Comparison of ENCODE assay signal across 8 mouse cellular contexts in the genomic region with DNA sequence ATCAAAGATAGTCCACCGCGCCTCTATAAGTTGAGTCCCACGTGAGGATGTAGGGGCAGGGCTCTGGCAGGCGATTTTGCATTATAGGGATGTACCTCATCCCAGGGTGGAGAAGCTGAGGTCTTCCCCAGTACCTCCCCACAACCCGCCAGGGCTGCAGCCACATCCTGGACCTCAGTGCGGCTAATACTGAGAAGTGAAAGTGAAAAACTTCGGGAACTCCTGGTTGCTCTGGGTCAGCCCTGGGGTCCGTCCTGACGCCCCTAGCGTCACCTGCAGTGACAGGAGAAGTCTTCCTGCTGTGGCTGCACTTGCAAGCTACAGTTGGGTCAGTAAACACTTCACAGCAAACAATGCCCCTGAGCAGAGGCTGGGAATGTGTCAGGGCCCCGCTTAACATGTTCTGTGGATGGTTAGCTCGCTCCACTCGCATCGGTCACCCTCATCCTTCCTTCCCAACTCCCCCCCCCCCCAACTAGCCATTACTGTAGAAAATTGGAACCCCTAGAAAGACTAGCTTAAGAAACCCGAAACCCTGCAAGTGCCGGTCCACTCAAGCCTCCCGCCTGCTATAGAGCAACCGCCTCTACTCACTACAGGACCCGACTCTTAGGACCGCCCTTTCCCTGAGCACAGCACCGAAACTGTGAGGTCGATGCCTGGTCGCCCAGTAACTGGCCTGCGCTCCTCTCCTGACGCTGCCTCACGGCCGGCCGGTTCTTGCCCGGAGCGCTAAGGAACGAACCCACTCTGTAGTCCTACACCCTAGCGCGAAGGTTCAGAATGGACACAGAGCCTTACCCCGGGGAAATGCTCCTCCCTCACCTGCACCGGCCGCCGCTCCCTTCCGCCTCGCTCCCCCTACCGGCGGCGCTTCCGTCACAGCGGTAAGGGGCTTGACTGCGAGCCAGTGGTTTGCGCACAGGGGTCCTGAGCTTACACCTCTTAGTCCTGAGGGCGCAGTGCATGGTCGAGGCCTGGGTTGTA. TPM values are rescaled to one million over a fixed set of nuclear protein-coding genes. Genes with fewer than 3 reads are reported as not detected.
A peak's percentile ranks its signal among the peaks of the same experiment; 100 is the strongest.
DNase-seq lines count a peak whose midpoint lies in the region; ATAC-seq and TF ChIP-seq lines count a peak whose summit lies in the region.

Gene Tbx1 (minus strand): TSS at position 868 of the 987 bp plus-strand sequence.

- H3K9ac ChIP-seq in embryonic facial prominence, embryonic 14.5 days (ENCODE audit: low read depth, low read length): no peak within 1 kb of the TSS; the same call in 1 of the 2 replicates
- H3K9ac ChIP-seq in kidney, postnatal 0 days (ENCODE audit: low read depth, low read length): peak within 1 kb of the TSS; percentile 9; the same call in 1 of the 2 replicates
- no peak within 1 kb of the TSS for H3K9ac ChIP-seq in midbrain, postnatal 0 days (replicated peaks; ENCODE audit: low read length, poor library complexity, severe bottlenecking)

- no peak within 1 kb of the TSS for H3K27ac ChIP-seq in testis, adult 2 months (ENCODE audit: control insufficient read depth, insufficient read depth, low read depth, low read length)
- no peak within 1 kb of the TSS for H3K27ac ChIP-seq in embryonic facial prominence, embryonic 14.5 days (replicated peaks; ENCODE audit: low read depth, low read length)
- no peak within 1 kb of the TSS for H3K27ac ChIP-seq in kidney, postnatal 0 days
- H3K27ac ChIP-seq in midbrain, postnatal 0 days (ENCODE audit: low read depth, low read length): no peak within 1 kb of the TSS

- H3K27me3 ChIP-seq in testis, adult 2 months (ENCODE audit: control insufficient read depth, insufficient read depth, low read length): no peaks in the 10 kb centered on the region; the same call in 1 of the 2 replicates
- H3K27me3 ChIP-seq in embryonic facial prominence, embryonic 14.5 days (replicated peaks; ENCODE audit: control insufficient read depth, insufficient read depth, low read length): peaks cover 79% of the 10 kb centered on the region
- peaks cover 78% of the 10 kb centered on the region for H3K27me3 ChIP-seq in kidney, postnatal 0 days (ENCODE audit: insufficient read depth, low read length)
- H3K27me3 ChIP-seq in midbrain, postnatal 0 days (ENCODE audit: insufficient read depth, low read length): peaks cover 70% of the 10 kb centered on the region

- DNase-seq in testis, postnatal 10 days (ENCODE audit: low spot score): no peak
- DNase-seq in embryonic facial prominence, embryonic 14.5 days (ENCODE audit: low spot score): no peak
- DNase-seq in kidney, postnatal 0 days (ENCODE audit: low spot score): peak; percentile 16
- no peak for DNase-seq in midbrain, postnatal 0 days (ENCODE audit: low spot score)
- DNase-seq in right cerebral cortex, postnatal 36 days (ENCODE audit: low spot score in 2 of 2): no peak
- DNase-seq in frontal cortex, postnatal 14 days (ENCODE audit: low spot score in 2 of 2): no peak
- no peak for DNase-seq in layer of hippocampus, adult 18-20 months (ENCODE audit: low spot score in 2 of 2)

- no peak for ATAC-seq in embryonic facial prominence, embryonic 14.5 days (ENCODE audit: low read depth)
- ATAC-seq in kidney, postnatal 0 days (replicated peaks; ENCODE audit: low FRiP score, low read depth): no peak
- 0 out of 2 replicates have a peak, but pooled peaks have one; percentile 2 for ATAC-seq in midbrain, postnatal 0 days (ENCODE audit: low FRiP score)

- TF ChIP-seq POLR2A in testis, adult 2 months (IDR thresholded peaks at IDR 0.05; ENCODE audit: control insufficient read depth, low read depth, low read length): no peak

- H3K4me1 ChIP-seq in testis, adult 2 months (ENCODE audit: control insufficient read depth, insufficient read depth, low read length): peaks cover 55% of the 10 kb centered on the region
- H3K4me1 ChIP-seq in embryonic facial prominence, embryonic 14.5 days (ENCODE audit: control insufficient read depth, insufficient read depth, low read length): peaks cover 25% of the 10 kb centered on the region; the same call in 1 of the 2 replicates
- peaks cover 19% of the 10 kb centered on the region for H3K4me1 ChIP-seq in kidney, postnatal 0 days (replicated peaks; ENCODE audit: insufficient read depth, low read length)
- H3K4me1 ChIP-seq in midbrain, postnatal 0 days (ENCODE audit: insufficient read depth, low read length): peaks cover 11% of the 10 kb centered on the region; the same call in 1 of the 2 replicates

- no peaks in the 10 kb centered on the region for H3K9me3 ChIP-seq in embryonic facial prominence, embryonic 14.5 days (ENCODE audit: control insufficient read depth, low read length)
- no peaks in the 10 kb centered on the region for H3K9me3 ChIP-seq in kidney, postnatal 0 days (replicated peaks; ENCODE audit: low read length)
- H3K9me3 ChIP-seq in midbrain, postnatal 0 days (ENCODE audit: low read length): no peaks in the 10 kb centered on the region

- 0 out of 2 replicates have a peak, but pooled peaks have one; percentile 1 for TF ChIP-seq CTCF in testis, adult 2 months (IDR thresholded peaks at IDR 0.05; ENCODE audit: control insufficient read depth, insufficient read depth, insufficient replicate concordance, low read depth, low read length)
- TF ChIP-seq CTCF in kidney, postnatal 0 days (IDR thresholded peaks at IDR 0.05; ENCODE audit: low read depth): peak; percentile 53
- peak; percentile 42 for TF ChIP-seq CTCF in midbrain, postnatal 0 days (IDR thresholded peaks at IDR 0.05)

- H3K36me3 ChIP-seq in testis, adult 2 months (ENCODE audit: control insufficient read depth, insufficient read depth, low read length): no peaks in the 10 kb centered on the region
- no peaks in the 10 kb centered on the region for H3K36me3 ChIP-seq in embryonic facial prominence, embryonic 14.5 days (ENCODE audit: control insufficient read depth, insufficient read depth, low read length)
- H3K36me3 ChIP-seq in kidney, postnatal 0 days (ENCODE audit: insufficient read depth, low read length): no peaks in the 10 kb centered on the region
- H3K36me3 ChIP-seq in midbrain, postnatal 0 days (ENCODE audit: insufficient read depth, low read length): no peaks in the 10 kb centered on the region

- 6% methylated on average over 37 of the region's 48 CpGs for WGBS in embryonic facial prominence, embryonic 14.5 days
- 5% methylated on average over 48 of the region's 48 CpGs for WGBS in kidney, postnatal 0 days
- WGBS in midbrain, postnatal 0 days: 3% methylated on average over 47 of the region's 48 CpGs

- H3K4me2 ChIP-seq in embryonic facial prominence, embryonic 14.5 days (ENCODE audit: low read depth, low read length): peak within 1 kb of the TSS; percentile 43
- H3K4me2 ChIP-seq in kidney, postnatal 0 days (ENCODE audit: low read length): peak within 1 kb of the TSS; percentile 56
- peak within 1 kb of the TSS; percentile 37 for H3K4me2 ChIP-seq in midbrain, postnatal 0 days (ENCODE audit: low read depth, low read length, poor library complexity, severe bottlenecking)

- H3K4me3 ChIP-seq in testis, adult 2 months (ENCODE audit: control insufficient read depth, low read depth, low read length): peak within 1 kb of the TSS; percentile 75
- peak within 1 kb of the TSS; percentile 32 for H3K4me3 ChIP-seq in embryonic facial prominence, embryonic 14.5 days (ENCODE audit: low read depth, low read length)
- H3K4me3 ChIP-seq in kidney, postnatal 0 days (replicated peaks; ENCODE audit: low read depth, low read length): peak within 1 kb of the TSS; percentile 30
- peak within 1 kb of the TSS; percentile 20; the same call in 1 of the 2 replicates for H3K4me3 ChIP-seq in midbrain, postnatal 0 days (ENCODE audit: low read depth, low read length)

RNA-seq across cellular contexts. Expression of gene Tbx1, which starts in this region (rescaled TPM):
- polyA plus RNA-seq in testis, adult 2 months (2012; rRNA removed): 4.2 and 6.1 TPM in 2 replicates
- 10.5 and 12.4 TPM in 2 replicates for polyA plus RNA-seq in embryonic facial prominence, embryonic 14.5 days (2014; fragmentation: Nextera tagmentation; extraction: Ambion mirVana)
- polyA plus RNA-seq in kidney, postnatal 0 days (2015; fragmentation: Nextera tagmentation; extraction: Ambion mirVana): 0.23 and 0.32 TPM in 2 replicates
- total RNA-seq in midbrain, postnatal 0 days (2014; rRNA removed): 0.52 and 1.3 TPM in 2 replicates
- 0.70 and 0.81 TPM in 2 replicates for polyA plus RNA-seq in midbrain, postnatal 0 days (2015; fragmentation: Nextera tagmentation; extraction: Ambion mirVana)
- 1 to 10 TPM; 1.6 to 2.4 TPM for total RNA-seq in layer of hippocampus, adult 18-20 months (2021)

Comparison
In these comparisons a context has a peak if more than half of its experiments do, and no peak if none do; other contexts are left out.
1. Peak in DNase-seq, H3K4me3 ChIP-seq, H3K9ac ChIP-seq and H3K4me2 ChIP-seq in kidney, postnatal 0 days; RNA of the gene not detected or under 1 TPM.
2. H3K4me3 ChIP-seq: peak in every context shown above with its lines; median percentile 75 in testis, adult 2 months; 32 in embryonic facial prominence, embryonic 14.5 days; 30 in kidney, postnatal 0 days; 20 in midbrain, postnatal 0 days.
3. CTCF ChIP-seq: peak in every context shown above with its lines; median percentile 53 in kidney, postnatal 0 days; 42 in midbrain, postnatal 0 days; 1 in testis, adult 2 months.